Mouse (Mus musculus) cortical plate, adult 2 months (tissue): Measurements from ENCODE around the gene Ube2l6. TPM values are rescaled to one million over a fixed set of nuclear protein-coding genes. Genes with fewer than 3 reads are reported as not detected.

Source experiments
- H3K27ac ChIP-seq: fragments of 200-500 bp; 2 replicates; pipeline ENCODE4 v1.5.1; 2012; ENCODE audit warnings: low read length, control low read depth, inconsistent platforms; ENCODE audit not compliant: insufficient read depth
- H3K4me1 ChIP-seq: fragments of 200-500 bp; 2 replicates; pipeline ENCODE4 v1.6.1; 2011; ENCODE audit warnings: low read length; ENCODE audit not compliant: control insufficient read depth, insufficient read depth
- H3K4me3 ChIP-seq: fragments of 200-500 bp; 2 replicates; pipeline ENCODE4 v1.5.1; 2011; ENCODE audit warnings: mild to moderate bottlenecking, low read length, control low read depth; ENCODE audit not compliant: insufficient read depth
- CTCF ChIP-seq: fragments of 200-500 bp; IDR thresholded peaks from 2 replicates; pipeline ENCODE4 v1.5.1; 2011; ENCODE audit warnings: mild to moderate bottlenecking, control low read depth, low read length; ENCODE audit not compliant: insufficient read depth; ENCODE audit errors: extremely low read depth
- POLR2A ChIP-seq: fragments of 200-500 bp; IDR thresholded peaks from 2 replicates; pipeline ENCODE4 v1.6.1; 2011; ENCODE audit warnings: mild to moderate bottlenecking, low read length, control low read depth; ENCODE audit not compliant: insufficient read depth; ENCODE audit errors: extremely low read depth
- polyA plus RNA-seq: library from polyadenylated mRNA; depleted of rRNA; stranded (reverse); fragments of >200 nt; gene quantifications from 2 replicates; pipeline ENCODE4 v1.2.3, GENCODE M21; 2012

Ube2l6 gene
- polyA plus RNA-seq, 1 experiment, result 12.1 TPM

DNA sequence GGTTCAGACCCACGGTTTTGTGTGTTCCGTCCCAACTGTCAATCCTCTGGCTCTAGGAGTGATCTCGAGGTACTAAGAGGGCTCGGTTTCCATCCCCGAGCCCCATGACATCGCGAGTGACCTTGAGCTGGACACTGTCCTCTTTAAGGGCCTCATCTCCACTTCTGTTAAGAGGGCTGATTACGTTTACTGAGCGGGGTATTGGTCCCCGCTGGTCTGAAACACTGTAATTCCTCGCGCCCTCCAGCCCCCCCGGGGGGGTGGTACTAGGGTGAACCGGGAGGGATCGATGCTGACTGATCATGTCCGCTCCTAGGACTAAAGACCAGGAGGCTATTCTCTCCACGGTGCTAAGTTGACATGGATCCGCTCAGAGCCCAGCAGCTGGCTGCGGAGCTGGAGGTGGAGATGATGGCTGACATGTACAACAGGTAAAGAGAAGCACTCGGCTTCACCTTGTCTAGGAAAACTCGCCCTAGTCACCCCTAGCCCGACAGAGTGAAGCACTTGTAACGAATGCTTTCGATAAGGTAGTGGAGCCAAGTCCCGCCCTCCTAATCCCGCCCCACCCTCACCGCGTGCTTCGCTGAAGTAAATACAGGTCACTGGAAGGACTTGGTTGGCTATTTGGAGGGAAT, 28.8 kb downstream of the Ube2l6 start:
- Histone ChIP-seq H3K4me3 (peak overlapping the region; percentile 70), H3K27ac (no peak overlapping the region), H3K4me1 (peaks cover 3% of the 10 kb centered on the region; the same call in 1 of the 2 replicates)
- no peak for TF ChIP-seq CTCF
- TF ChIP-seq POLR2A, result no peak

DNA sequence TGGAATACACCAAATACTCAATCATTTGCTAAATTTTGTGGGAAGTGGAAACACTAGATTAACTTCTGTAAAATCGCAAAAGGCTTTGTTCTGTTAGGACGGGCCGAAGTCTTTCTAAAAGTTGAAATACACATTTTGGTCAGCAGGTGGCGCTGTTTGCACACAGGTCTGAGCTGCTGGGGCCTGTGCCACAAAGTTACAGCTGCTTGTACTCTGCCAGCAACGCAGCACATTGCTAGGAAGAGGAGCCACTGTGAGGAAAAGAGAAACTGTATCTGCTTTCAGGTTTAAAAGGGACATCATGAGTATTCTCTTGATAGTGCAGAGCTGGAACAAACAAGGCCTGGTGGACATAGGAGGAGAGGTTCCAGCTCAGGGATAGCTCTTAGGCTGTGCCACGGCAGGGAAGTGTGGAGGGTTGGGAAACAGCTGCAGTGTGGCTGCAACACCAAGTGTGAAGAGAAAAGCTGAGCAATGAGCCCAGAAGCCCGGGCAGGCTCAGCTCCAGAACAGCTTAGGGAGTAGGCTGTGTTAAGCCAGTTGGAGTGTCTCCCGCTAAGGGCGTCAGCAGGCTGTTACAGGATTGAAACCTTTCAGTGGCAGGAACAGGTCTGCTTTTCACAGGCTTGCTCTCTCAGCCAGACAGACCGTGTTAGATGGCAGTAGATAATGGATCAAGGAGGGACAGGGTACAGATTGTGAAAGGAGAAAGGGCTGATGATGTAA, 33.2 kb downstream of the Ube2l6 start:
- no peak overlapping the region for H3K4me3 ChIP-seq

DNA sequence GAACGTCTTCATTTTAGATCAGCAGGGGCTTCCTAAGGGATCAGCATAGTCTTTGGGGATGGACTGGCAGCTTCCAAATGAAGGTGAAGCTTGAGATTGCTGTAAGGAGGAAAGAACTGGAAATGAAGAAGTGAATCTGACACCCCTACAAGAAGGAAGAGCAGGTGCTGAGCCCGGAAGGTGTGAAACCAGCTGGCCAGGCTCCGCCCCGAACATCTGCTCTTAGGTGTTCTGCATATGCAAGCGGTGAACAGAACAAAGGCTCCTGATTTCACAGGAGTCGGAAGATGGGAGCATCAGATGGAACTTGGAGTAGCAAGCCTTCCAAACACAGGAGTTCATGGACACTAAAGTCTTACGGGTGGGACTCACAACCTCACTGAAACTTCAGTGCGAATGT, 38.5 kb downstream of the Ube2l6 start:
- no peak overlapping the region for H3K4me3 ChIP-seq
- peaks cover 1% of the 10 kb centered on the region; the same call in 1 of the 2 replicates for H3K4me1 ChIP-seq
- no peak overlapping the region for H3K27ac ChIP-seq
- TF ChIP-seq CTCF (no peak), POLR2A (no peak)

More for the DNA sequence above, 33.2 kb downstream of the Ube2l6 start:
- Histone ChIP-seq H3K4me1 (peaks cover 2% of the 10 kb centered on the region; the same call in 1 of the 2 replicates), H3K27ac (no peak overlapping the region)
- TF ChIP-seq CTCF (peak; percentile 94), POLR2A (no peak)

DNA sequence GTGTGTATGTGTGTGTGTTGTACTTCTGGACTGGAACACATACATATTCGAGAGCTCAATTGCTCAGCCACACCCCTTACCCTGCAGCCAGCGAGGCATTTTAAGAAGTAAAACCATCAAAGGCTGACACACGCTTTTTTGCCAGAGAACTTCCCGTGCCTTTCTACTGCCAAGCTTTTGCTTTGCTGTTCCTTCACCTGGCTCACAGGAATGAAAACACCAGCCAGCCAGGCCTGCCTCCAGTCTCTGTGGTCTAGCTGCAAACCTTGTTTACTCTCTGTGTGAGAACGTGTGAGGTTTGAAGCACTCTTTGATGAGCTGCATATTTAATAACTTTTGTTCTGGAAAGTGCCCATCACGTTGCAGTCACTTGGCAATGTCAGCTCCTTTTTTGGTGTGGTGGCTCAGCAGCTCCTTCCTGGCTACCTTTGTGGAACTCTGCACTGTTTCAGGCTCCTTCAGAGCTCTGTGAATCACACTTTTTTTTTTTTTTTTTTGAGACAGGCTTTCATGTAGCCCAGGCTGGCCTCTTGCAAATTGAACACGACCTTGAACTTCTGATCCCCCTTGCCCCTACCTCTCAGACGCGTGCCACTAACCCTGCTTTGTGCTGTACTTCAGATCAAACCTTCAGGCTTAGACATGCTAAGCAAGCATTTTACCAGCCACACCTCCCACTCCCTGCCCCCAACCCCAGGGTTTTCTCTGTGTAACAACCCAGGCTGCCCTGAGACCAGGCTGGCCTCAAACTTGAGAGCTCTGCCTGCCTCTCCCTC, 39.4 kb downstream of the Ube2l6 start:
- no peak overlapping the region for H3K4me3 ChIP-seq
- H3K4me1 ChIP-seq, result no peaks in the 10 kb centered on the region
- no peak overlapping the region for H3K27ac ChIP-seq
- TF ChIP-seq CTCF, result no peak
- no peak for TF ChIP-seq POLR2A

DNA sequence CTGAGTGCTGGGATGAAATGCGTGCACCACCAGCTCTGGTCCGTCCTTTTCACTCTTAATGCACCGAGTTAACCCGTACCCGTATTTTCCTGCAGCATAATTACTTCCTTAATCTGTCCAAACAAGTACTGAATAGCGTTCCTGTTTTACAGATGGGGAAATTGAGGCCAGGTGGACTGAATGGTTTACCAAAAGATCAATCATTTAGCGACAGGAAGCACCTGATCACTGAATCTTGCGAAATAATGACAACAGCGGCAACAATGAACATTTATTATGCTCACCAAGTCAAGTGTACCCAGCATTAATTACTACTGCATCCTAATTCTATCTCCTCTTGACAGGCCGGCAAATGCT, 39.9 kb downstream of the Ube2l6 start, which contains the start of gene Slc43a1:
Gene Slc43a1 (plus strand): TSS at position 258 of the 357 bp plus-strand sequence.
- Histone ChIP-seq H3K27ac (no peak within 1 kb of the TSS), H3K4me3 (peak within 1 kb of the TSS; percentile 16; the same call in 1 of the 2 replicates), H3K4me1 (no peaks in the 10 kb centered on the region)
- no peak for TF ChIP-seq CTCF
- TF ChIP-seq POLR2A, result no peak

DNA sequence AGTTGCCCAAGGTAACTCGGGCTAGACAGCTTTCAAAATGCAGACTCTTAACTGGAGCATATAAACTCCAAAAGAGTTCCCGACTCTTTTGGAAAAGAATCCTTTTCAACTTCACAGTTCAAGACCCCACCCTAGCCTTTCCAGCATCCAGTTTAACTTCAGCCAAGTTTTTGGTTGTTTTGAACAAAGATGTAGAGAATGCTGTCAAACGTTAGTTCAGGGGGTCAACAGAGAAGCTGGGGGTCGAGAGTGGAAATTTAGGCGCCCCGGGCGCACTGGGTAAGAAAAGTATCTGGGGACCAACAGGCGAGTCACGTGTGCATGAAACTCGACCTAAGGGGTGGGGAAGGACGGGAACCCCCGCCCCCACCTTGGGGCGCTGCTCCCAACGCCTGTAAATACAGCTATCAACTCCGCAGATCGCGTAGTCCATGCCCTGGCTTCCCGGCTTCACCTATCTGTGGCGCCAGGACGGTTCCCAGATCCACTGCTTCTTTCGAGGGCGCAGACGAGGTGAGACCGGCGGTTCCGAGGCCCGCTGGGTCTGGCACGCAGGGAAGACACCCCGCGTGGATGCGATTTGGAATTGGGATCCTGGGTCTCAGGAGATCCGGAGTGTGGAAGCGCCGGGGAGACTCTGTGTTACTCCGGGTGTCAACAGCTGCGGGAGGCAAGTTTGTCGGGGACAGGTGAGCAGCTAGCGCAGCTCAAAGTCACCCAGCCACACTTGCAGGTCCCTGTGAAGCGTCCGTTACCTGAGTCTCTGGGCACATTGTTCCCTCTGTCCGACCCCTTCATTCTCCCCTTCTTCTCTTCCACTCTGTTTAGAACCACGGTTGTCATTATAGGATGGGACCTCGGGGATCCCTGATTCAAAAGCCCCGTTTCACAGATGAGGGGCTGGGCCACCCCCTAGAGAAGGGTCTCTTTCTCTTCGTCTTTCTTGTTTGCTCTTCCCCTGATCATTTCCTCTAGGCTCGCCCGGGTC, 40.7 kb downstream of the Ube2l6 start:
- Histone ChIP-seq H3K27ac (no peak overlapping the region), H3K4me1 (no peaks in the 10 kb centered on the region), H3K4me3 (peak overlapping the region; percentile 16; the same call in 1 of the 2 replicates)
- TF ChIP-seq CTCF, result no peak
- no peak for TF ChIP-seq POLR2A

DNA sequence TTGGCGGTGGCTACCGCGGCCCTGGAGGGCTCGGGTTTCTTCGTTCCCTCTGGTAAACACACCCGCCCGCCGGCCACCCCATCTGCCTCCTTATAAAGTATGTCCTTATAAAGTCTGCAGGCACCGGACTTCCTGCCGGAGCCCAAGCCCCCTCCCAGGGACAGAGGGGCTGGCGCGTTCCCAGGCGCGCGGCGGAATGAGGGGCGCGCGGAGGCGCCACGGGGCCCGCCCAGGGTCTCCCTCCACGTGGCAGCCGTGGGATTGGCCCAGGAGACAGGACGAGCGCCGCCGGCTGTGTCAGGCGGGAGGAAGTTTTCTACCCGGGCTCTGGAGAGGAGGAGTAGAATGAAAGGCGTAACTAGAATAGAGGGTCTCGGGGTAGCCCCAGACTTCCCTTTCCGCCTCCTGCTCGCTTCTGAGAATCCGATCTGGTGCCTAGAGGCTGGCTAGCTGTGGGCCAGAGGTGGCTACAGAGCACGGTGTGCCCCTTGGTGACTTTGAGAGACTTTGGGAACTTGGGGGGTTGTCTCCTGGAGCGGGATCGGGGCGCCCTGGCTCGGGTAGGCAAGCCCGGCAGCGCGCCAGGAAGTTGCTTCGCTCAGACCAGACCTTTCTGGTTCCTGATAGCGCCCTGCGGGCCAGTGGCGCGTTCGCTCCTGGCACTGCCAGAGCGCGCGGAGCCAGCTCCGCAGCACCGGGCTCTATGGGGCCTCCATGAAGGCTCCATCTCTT, 41.6 kb downstream of the Ube2l6 start:
- Histone ChIP-seq H3K4me3 (peak overlapping the region; percentile 16; the same call in 1 of the 2 replicates), H3K27ac (no peak overlapping the region), H3K4me1 (no peaks in the 10 kb centered on the region)
- TF ChIP-seq POLR2A (no peak), CTCF (no peak)
